Mouse (Mus musculus) heart, adult 2 months (tissue): ENCODE data around the gene Ncl. TPM values are rescaled to one million over a fixed set of nuclear protein-coding genes. Genes with fewer than 3 reads are reported as not detected.
A peak's percentile ranks its signal among the peaks of the same experiment; 100 is the strongest.

ENCODE experiments used
- DNase-seq, 2 experiments: peaks; one replicate each; pipeline ENCODE4 v3.0.0; 2021
- H3K27ac ChIP-seq: fragments of 200-600 bp; 2 replicates; pipeline ENCODE4 v1.8.1; 2022
- H3K27me3 ChIP-seq: fragments of 200-500 bp; 2 replicates; pipeline ENCODE4 v1.6.1; 2012; ENCODE audit warnings: mild to moderate bottlenecking, low read length, inconsistent platforms, mixed read lengths; ENCODE audit not compliant: control insufficient read depth, insufficient read depth
- H3K36me3 ChIP-seq: fragments of 200-500 bp; 2 replicates; pipeline ENCODE4 v1.6.1; 2012; ENCODE audit warnings: low read length, inconsistent platforms; ENCODE audit not compliant: control insufficient read depth, insufficient read depth
- H3K4me1 ChIP-seq: fragments of 200-500 bp; 2 replicates; pipeline ENCODE4 v1.6.1; 2011; ENCODE audit warnings: low read length; ENCODE audit not compliant: control insufficient read depth, insufficient read depth
- H3K4me3 ChIP-seq: fragments of 200-600 bp; 2 replicates; pipeline ENCODE4 v1.8.1; 2022
- H3K79me2 ChIP-seq: fragments of 200-500 bp; replicated peaks from 2 replicates; pipeline ENCODE4 v1.6.1; 2012; ENCODE audit warnings: mild to moderate bottlenecking, inconsistent platforms, low read length, moderate library complexity, mixed read lengths; ENCODE audit not compliant: control insufficient read depth, insufficient read depth
- H3K9ac ChIP-seq: fragments of 200-500 bp; 2 replicates; pipeline ENCODE4 v1.6.1; 2012; ENCODE audit warnings: low read depth, mild to moderate bottlenecking, control low read depth, inconsistent platforms, low read length, mixed read lengths
- CTCF ChIP-seq: fragments of 200-600 bp; IDR thresholded peaks from 2 replicates; pipeline ENCODE4 v1.8.1; 2022; ENCODE audit warnings: antibody characterized with exemption, mild to moderate bottlenecking, moderate library complexity
- EP300 ChIP-seq: fragments of 200-500 bp; IDR thresholded peaks from 2 replicates; pipeline ENCODE4 v1.6.1; 2011; ENCODE audit warnings: low read depth, low read length, control low read depth; ENCODE audit not compliant: insufficient read depth
- POLR2A ChIP-seq: fragments of 200-500 bp; IDR thresholded peaks from 2 replicates; pipeline ENCODE4 v1.6.1; 2011; ENCODE audit warnings: mild to moderate bottlenecking, low read depth, low read length, control low read depth; ENCODE audit not compliant: insufficient read depth
- WGBS: fragments of 180-500 bp; shearing (Covaris S2); methylation state at CpG from one replicate; pipeline ENCODE4 v1.1.7; 2018; 5-methylcytosine and 5-hydroxymethylcytosine counted together
- intact Hi-C: fragments of 180-260 bp; cut with DNase I; formaldehyde crosslinking; loops from one replicate; pipeline ENCODE4 v1.15.1; 2025
- polyA plus RNA-seq: library from polyadenylated mRNA; depleted of rRNA; stranded (reverse); fragments of >200 nt; gene quantifications from 2 replicates; pipeline ENCODE4 v1.2.3, GENCODE M21; 2012
- total RNA-seq, 2 experiments: library from RNA; stranded (reverse); gene quantifications; 2 replicates each; pipeline ENCODE4 v1.2.3; 2021

Ncl gene
- total and polyA plus RNA-seq, 3 experiments = 7.2 to 120 (median 95.9) TPM

- no peaks in the 10 kb centered on the region for H3K79me2 ChIP-seq
- DNase-seq = no peak
- no peaks in the 10 kb centered on the region for H3K36me3 ChIP-seq
- WGBS = 62% methylated on average over 3 of the region's 3 CpGs
- TF ChIP-seq POLR2A (no peak), CTCF (no peak), EP300 (no peak)
- no peak overlapping the region for H3K9ac ChIP-seq
- intact Hi-C loops = no loop called here
- H3K4me3 ChIP-seq = no peak overlapping the region
- H3K27ac ChIP-seq = no peak overlapping the region
- H3K27me3 ChIP-seq = no peaks in the 10 kb centered on the region
- no peaks in the 10 kb centered on the region for H3K4me1 ChIP-seq
These were observed 34.0 kb upstream of the Ncl start for GRCm38 (mm10) chr1:86393219-86393618.

- WGBS = 55% methylated on average over 2 of the region's 2 CpGs
- H3K27ac ChIP-seq = no peak overlapping the region
- H3K27me3 ChIP-seq = no peaks in the 10 kb centered on the region
- TF ChIP-seq POLR2A (no peak), CTCF (no peak), EP300 (no peak)
- intact Hi-C loops = no loop called here
- H3K4me3 ChIP-seq = no peak overlapping the region
- no peaks in the 10 kb centered on the region for H3K79me2 ChIP-seq
- H3K4me1 ChIP-seq = no peaks in the 10 kb centered on the region
- no peaks in the 10 kb centered on the region for H3K36me3 ChIP-seq
- no peak overlapping the region for H3K9ac ChIP-seq
- DNase-seq = no peak
These were observed 32.2 kb upstream of the Ncl start for GRCm38 (mm10) chr1:86391425-86391824.

- H3K27me3 ChIP-seq = no peaks in the 10 kb centered on the region
- no peak overlapping the region for H3K9ac ChIP-seq
- no peaks in the 10 kb centered on the region for H3K79me2 ChIP-seq
- TF ChIP-seq POLR2A = no peak
- TF ChIP-seq CTCF = peak; percentile 92
- 0 out of 2 replicates have a peak, but pooled peaks have one; percentile 19 for TF ChIP-seq EP300
- H3K27ac ChIP-seq = no peak overlapping the region
- no peaks in the 10 kb centered on the region for H3K36me3 ChIP-seq
- H3K4me3 ChIP-seq = no peak overlapping the region
- DNase-seq = peak; percentile 55 to 83
- intact Hi-C loops = loop anchor here (5.0 kb wide), 1 partner anchor 43 kb away; no protein-coding TSS in a partner anchor
- 3% methylated on average over 11 of the region's 11 CpGs for WGBS
- no peaks in the 10 kb centered on the region for H3K4me1 ChIP-seq
These were observed 30.0 kb upstream of the Ncl start for GRCm38 (mm10) chr1:86389230-86389629.

- Histone ChIP-seq H3K27ac (no peak overlapping the region), H3K4me1 (peaks cover 6% of the 10 kb centered on the region), H3K27me3 (no peaks in the 10 kb centered on the region), H3K79me2 (no peaks in the 10 kb centered on the region), H3K9ac (no peak overlapping the region), H3K4me3 (no peak overlapping the region), H3K36me3 (no peaks in the 10 kb centered on the region)
- TF ChIP-seq CTCF (peak; percentile 73), POLR2A (no peak)
- intact Hi-C loops = no loop called here
- DNase-seq = peak; percentile 41 to 54
- WGBS = 16% methylated on average over 13 of the region's 13 CpGs
These were observed 21.8 kb upstream of the Ncl start for GRCm38 (mm10) chr1:86381027-86381426.

GRCm38 (mm10) chr1:86379161-86379569 is 20.0 kb upstream of the Ncl start:
- intact Hi-C loops = no loop called here
- Histone ChIP-seq H3K36me3 (no peaks in the 10 kb centered on the region), H3K27ac (peak overlapping the region; percentile 71), H3K79me2 (no peaks in the 10 kb centered on the region), H3K4me3 (no peak overlapping the region; the same call in 1 of the 2 replicates), H3K4me1 (peaks cover 6% of the 10 kb centered on the region), H3K9ac (peak overlapping the region; percentile 33), H3K27me3 (no peaks in the 10 kb centered on the region)
- TF ChIP-seq CTCF = no peak
- no peak for TF ChIP-seq POLR2A
- DNase-seq = peak; percentile 38 to 41
- WGBS = 42% methylated on average over 9 of the region's 9 CpGs

- TF ChIP-seq CTCF (no peak), EP300 (no peak), POLR2A (no peak)
- Histone ChIP-seq H3K9ac (0 out of 2 replicates have a peak overlapping the region, but pooled peaks have one; percentile 11), H3K36me3 (no peaks in the 10 kb centered on the region), H3K4me1 (peaks cover 6% of the 10 kb centered on the region), H3K27me3 (no peaks in the 10 kb centered on the region), H3K4me3 (no peak overlapping the region; the same call in 1 of the 2 replicates), H3K79me2 (no peaks in the 10 kb centered on the region), H3K27ac (peak overlapping the region; percentile 71)
- no peak for DNase-seq
- intact Hi-C loops = no loop called here
- 24% methylated on average over 5 of the region's 6 CpGs for WGBS
These were observed 19.5 kb upstream of the Ncl start for GRCm38 (mm10) chr1:86378662-86379061.
